Mouse (Mus musculus) heart, postnatal 4 days (tissue): ENCODE data around the gene Slc28a3. TPM values are rescaled to one million over a fixed set of nuclear protein-coding genes. Genes with fewer than 3 reads are reported as not detected.
A peak's percentile ranks its signal among the peaks of the same experiment; 100 is the strongest.

ENCODE experiments used
- DNase-seq: peaks from one replicate; pipeline ENCODE4 v3.0.0; 2021
- total RNA-seq, 2 experiments: library from RNA; stranded (reverse); gene quantifications; 2 replicates each; pipeline ENCODE4 v1.2.3; 2021

Slc28a3 gene
- not detected for total RNA-seq

DNA sequence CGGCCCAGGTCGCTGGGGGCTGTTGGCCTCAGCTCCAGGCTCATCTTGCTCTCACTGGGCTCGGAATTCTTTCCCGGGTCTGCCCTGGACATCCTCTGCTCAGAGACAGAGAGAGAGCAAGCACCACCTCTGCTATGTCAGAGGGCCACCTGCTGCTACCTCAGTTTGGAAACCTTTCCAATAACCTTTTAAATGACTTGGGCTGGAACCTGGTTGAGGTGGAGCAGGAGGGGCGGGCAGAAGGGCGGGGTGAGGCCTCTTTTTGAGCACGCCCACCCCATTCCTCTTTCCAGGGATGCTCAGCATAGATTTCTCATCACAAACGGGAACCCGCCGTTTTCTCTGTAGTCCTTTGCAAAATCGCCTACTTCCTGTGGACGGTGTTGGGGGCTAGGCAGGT is at the start of gene Slc28a3:
TSS of gene Slc28a3 (minus strand) at position 162 of the 400 bp plus-strand sequence.
- no peak for DNase-seq

DNA sequence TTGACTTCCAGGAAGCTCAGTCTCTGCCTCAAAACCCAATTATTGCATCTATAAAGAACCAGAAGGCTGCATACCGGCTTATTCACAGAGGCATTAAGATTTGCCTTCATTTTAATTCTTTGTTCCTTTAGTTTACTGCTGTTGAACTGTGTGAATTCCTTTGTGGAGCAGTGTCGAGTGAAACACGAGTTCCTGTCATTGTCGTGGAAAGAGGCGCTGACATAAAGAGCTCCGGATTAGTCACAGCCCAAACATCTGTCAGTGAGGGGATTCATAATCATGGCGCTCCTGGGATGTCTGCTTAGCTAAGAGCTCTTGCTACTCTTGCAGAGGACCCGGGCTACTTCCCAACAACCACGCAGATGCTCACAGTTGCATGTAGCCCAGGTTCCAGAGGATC is 47.3 kb upstream of the Slc28a3 start:
- DNase-seq = no peak

DNA sequence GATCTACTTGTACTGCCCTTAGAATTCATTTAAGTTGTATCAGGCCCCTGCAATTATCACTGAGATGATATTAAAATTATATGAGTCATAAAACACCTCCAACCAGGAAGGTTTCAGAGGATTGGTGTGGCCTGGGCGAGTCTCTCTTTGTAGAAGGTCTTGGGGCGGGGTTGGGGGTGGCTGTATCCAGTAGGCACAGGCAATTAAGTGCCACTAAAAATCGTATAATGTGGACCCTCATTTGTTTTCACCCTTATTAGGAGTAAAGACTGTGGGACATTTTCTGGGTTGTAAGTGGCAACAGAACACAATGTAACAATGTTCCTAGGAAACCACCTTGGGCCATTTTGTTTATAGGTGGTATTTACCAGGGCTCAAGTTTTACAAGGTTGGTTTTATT is 46.2 kb upstream of the Slc28a3 start:
- no peak for DNase-seq

DNA sequence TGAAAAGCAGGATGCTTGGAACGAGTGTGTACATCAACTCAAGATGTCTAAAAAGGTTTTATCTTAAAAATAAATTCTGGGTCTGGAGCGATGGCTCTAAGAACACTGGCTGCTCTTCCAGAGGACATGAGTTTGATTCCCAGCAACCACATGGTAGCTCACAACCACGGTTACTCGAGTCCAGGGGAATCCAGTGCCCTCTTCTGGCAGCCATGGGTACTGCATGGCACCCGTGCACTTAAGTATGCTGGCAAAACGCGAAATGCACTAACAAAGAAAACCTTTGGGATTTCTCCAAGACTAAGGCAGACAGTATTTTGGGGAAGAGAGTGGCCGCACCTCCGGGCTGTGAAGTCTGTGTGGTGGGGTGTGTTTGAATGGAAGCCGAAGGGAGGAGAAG is 44.9 kb upstream of the Slc28a3 start:
- DNase-seq = peak; percentile 10

DNA sequence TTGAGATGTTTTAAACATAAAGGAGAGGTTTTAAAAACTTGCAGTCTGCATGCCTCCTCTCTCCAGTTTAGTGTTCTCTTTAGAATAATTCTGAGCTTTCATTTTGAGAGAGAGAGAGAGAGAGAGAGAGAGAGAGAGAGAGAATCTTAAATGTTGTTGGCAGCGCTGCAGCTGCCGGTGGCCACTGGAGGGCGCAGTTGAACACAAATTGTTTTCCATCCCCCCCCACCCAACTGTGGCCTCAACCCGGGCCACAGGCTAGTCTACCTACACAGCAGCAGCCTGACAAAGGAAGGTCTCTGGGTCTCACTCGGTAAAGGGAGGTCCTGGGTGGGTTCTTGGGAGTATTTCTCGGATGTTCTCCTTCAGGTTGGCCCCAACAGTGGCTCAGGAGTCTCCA is 29.7 kb upstream of the Slc28a3 start:
- peak; percentile 71 for DNase-seq

DNA sequence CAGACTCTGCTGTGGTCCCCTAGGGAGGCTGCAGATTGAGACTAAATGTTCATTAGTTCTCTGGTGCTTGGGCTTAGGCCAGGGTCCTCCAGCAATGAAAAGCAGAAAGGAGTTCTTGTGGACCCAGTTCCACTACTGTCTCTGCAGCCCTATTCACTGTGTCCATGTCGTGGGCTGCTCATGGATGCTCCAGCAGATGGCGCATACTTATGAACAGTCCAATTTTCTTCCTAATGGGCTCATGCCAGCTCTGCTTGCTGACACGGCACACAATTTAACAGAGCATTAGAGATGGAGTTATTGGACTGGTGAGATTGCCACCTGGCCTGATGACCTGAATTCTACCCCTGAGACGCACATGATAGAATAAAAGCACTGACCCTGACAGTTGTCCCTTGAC is 28.3 kb upstream of the Slc28a3 start:
- peak; percentile 46 for DNase-seq

DNA sequence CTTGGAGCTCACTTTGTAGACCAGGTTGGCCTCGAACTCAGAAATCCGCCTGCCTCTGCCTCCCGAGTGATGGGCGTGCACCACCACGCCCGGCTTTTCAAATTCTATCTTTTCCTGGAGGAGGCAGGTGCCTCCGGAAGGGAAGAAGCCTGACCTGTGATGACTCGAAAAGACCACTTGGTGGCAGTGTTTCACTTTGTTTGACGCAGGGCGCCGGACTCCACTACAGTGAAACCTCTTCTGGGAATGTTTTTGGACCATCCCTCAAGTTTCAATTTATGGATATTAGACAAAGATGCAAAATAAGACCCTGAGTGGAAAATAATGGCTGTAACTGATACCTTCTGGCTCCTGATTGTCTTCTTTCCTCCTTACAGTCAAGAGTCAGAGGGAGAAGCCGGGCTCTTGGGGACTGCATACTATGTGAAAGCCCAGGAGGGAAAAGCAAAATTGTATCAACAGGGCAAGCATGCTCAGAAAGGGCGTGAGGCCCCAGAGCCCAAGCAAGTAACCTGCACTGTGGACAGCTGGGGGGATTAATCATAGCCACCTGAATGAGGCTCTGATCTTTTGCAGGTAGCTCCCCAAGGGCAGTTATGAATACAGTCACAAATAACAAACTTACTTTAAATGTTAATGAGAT is 26.8 kb upstream of the Slc28a3 start:
- peak; percentile 65 for DNase-seq

DNA sequence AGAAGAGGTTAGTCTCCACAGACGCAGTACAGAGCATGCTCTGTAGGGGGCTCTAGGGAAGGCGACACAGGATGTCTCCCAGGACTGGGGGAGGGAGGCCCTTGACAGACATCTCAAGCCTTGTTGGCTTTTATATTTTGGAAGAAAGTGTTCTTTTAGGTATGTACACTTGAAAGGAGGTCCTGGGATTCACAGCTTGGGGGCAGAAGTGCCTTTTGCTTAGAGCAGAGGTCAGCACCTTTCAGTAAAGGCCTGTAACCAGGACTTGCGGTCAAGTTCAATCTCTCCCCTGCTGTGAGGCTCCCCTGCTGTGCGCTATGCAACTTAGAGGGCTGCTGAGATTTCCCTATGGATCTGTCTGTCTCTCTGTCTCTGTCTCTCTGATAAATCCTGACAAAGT is 23.2 kb upstream of the Slc28a3 start:
- no peak for DNase-seq

DNA sequence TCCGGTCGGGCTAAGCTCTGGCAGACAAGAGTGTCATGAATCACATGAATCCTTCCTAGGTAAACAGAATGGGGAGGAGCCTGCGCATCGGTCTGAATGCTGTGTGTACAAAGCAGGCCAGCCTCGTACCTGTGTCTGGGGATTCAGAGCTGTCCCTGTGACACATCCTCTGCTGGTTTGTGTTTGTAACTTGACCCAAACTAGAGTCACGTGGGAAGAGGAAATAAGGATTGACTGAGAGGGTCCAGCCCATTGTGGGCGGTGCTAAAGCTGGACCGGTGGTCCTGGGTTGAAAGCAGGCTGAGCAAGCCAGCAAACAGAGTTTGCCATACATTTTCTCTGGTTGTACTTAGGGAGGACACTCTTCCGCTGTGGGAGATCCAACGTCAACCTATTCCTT is 20.1 kb upstream of the Slc28a3 start:
- no peak for DNase-seq

DNA sequence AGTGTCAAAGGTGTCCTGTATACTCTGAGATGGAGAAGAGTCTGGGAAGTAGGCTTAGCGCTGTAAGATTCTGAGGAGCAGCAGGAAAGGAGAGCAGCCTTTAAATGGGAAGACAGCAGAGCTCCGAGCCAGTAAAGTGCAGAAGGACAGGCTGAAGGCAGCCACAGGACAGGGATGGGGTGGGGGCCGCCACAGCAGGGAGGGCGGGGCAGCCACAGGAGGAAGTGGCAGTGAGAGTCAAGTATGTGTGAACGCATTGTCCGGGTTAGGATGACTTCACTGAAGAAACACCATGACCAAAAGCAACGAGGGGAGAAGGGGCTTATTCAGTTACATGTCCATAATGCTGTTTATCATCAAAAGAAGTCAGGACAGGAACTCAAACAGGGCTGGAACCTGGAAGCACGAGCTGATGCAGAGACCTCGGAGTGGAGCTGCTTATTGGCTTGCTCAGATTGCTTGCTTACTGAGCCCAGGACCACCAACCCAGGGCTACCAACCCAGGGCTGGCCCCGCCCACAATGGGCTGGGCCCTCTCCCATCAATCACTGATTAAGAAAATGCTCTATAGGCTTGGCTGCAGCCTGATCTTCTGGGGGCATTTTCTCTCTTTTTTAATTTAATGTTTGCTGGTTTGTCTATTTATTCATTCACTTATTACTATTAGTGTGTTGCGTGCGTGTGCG is 18.8 kb upstream of the Slc28a3 start:
- no peak for DNase-seq

DNA sequence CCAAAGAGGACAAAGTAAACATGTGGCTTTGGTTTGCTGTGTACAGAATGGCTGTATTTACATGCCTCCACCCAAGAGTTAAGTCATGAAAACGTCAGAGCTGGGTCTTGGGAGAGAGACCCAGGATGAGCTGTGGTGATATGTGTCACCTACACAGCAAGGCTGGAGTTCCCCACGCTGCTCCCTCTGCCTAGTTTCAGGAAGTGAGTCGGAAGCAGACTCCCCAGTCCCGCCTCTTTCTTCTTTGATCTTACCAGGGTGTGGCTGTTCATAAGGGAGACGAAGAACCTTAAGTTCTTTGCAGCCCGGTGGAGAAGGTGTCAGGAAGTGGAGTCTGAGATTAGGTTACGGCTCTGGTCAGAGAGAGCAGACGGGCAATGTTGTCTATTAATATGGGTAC is 12.0 kb upstream of the Slc28a3 start:
- no peak for DNase-seq

DNA sequence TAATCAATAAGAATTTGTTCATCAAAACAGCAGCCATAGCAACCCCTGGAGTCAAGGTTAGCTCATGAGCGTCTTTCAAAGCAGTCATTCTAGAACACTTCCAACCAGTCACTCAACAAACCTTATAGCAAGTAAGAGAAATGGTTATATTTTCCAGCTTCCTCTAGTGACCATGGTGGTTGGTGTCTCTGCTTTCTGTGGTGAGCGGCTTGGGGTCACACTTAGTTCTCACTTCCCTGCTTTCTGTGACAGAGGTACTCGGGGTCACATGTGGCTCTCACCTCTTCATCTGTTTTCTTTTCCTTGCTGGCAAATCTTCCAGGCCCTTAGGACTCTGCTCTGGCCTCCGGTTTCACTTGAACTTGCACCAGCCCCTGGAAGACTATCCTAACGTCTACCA is 8.6 kb upstream of the Slc28a3 start:
- DNase-seq = no peak

DNA sequence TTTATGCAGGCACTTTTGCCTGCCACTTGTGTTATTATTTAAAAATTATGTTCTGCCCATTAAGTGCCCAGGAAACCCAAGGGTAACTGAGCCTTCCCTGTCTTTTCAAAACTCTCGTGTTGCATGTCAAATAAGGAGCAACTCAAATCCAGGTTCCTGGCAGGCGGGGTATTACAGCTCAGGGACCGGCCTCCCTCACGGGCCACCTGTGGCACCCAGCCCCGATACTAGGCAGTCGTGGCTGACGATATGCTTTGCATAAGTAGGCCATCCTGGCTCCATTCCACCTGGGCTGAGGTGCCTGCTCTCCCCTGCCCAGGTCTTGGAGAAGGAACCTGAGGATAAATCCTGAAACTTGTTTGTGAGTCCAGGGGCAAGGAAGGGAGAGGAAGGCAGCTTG is 618 bp downstream of the Slc28a3 start:
- no peak for DNase-seq

DNA sequence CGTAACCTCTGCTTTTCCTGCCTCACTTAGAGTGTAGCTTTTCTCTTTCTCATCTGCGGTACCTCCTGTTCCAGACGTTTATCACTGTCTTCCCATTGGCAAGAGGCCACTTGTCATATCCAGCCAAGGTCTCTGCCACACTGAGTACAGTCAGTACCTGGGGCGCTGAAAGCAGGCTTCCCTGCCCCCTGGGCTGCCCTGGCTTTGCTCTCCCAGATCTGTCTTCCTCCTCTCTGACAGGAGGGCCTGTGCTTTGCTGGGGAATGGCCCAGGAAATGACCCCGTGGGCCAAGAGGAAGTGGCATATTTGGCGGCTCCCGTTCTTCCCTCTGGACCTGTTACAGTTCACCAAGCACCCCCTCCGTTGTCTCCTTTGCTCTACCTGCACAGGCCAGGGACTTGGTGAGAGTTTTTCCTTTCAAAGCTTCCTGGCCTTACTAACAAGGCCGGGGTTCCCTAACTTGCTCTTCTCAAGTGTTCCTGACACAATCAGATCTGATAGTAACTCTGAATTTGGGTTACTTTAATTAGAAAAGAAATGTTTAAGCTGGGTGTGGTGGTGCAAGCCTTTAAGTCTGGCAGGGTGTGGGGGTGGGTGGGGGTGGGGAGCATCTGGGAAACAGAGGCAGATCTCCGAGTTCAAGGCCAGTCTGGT is 9.3 kb downstream of the Slc28a3 start:
- DNase-seq = peak; percentile 35

DNA sequence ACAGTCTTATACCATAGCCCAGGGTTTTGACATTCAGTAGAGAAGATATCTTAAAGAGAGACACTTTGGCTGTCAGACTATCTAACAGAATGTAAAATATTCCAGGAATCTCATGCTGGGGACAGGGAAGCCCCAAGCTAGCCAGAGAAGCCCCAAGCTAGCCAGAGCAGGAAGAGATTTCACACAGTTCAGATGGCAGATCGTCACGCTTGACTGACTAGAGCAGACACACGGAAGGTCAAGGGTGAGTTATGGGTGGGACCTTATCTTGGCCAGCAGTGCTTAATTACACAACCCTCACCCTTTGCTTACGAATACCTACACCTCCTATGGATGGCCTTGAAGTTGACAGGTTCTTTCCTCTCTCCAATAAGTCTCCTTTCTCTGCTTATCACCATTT is 12.1 kb downstream of the Slc28a3 start:
- DNase-seq = no peak

DNA sequence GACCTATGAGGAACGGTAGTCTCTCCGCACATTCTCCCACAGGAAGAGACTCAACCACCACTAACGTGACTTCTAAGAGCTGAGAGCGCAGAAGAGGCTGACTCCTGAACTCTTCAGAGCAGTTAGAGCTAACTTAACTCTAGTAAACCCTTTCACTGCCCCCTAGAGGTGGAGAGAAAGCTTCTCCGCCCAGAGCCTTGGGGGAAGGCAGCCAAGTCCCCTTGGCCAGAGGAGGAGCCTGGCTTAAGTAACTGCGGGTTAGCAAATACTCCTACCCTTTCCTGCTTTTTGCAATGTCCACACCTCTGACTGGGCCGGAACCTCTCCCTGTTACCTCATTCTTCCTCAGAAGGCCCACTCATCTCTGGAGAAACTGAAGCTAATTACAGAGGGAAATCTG is 17.5 kb downstream of the Slc28a3 start:
- DNase-seq = peak; percentile 81

DNA sequence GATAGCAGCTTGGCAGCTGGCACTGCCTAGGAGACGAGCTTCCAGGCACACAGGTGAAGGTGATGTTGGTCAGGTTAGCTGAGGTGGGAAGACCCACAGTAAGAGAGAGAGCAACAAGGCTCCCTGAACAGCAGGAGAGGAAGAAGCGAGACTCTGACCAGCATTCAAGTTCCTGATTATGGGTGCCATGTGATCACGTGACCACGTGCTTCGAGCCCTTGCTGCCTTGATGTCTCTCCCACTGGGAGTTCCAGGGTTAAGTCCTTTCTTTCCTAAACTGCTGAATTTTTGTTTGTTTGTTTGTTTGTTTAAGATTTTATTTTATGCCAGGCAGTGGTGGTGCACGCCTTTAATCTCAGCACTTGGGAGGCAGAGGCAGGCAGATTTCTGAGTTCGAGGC is 18.8 kb downstream of the Slc28a3 start:
- no peak for DNase-seq

DNA sequence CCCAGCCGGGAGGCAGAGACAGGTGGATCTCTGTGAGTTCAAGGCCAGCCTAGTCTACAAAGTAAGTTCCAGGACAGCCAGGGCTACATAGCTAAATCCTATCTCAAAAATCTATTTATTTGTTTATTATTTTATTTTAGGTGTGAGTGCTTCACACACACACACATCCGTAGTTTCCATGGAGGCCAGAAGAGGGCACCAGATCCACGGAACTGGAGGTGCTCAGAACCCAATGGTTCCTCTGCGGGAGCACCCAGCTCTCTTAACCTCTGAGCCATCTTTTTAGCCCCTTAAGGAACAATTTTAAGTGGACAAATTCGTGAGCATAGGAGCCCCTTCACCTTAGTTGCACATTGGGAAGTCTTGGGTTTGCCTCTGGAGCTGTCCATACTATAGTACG is 20.0 kb downstream of the Slc28a3 start:
- DNase-seq = peak; percentile 63

DNA sequence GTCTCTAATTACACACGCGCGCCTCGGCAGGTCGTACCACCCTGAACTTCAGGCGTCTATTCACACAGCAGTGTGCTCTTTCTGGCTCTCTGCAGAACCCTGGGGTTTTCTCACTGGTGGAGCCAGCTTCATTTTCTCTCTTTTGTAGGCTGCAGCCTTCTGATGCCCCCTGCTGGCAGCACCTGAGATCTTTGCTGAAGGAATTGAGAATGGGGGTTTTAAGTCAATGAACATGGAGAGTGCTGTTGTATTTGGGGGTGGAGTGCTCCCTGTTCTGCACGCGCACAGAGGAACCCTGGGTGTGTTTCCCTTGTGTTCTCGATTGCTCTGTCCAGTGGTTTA is 21.2 kb downstream of the Slc28a3 start:
- peak; percentile 86 for DNase-seq

DNA sequence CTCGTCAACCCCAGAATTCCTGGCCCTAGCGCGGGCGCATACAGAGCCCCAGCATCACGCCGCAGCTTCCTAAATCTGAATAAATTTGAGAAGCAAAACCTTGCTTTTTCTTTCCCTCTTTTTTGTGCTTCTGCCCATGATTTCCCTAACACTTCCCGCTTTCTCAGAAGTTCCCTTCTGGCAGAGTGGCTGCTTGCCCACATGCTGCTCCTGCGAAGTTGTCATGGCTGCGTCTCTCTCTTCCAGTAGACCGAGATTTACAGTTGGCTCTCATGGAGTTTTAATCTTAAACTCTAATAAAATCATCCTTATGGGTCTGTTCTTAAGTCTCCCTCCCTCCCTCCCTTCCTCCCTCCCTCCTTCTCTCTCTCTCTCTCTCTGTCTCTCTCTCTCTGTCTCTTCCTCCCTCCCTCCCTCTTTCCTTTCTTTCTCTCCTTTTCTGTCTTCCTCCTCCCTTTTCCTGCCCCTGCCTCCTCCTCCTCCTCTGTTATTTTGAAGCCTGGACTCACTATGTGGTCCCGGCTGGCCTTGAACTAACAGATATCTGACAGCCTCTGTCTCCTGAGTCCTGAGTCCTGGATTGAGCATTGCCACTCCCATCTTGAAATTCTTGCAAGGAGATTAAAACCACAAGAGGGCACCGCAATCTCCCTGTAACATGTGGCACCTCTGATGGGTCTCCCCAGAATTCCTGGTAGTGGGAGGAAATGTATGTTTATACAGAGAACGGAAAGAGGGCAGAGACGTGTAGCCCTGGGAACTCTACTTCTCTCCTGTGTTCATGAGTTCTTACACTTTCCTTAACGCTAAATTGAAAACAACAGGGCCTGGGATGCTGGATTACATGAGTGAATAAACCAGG is 21.8 kb downstream of the Slc28a3 start:
- no peak for DNase-seq

DNA sequence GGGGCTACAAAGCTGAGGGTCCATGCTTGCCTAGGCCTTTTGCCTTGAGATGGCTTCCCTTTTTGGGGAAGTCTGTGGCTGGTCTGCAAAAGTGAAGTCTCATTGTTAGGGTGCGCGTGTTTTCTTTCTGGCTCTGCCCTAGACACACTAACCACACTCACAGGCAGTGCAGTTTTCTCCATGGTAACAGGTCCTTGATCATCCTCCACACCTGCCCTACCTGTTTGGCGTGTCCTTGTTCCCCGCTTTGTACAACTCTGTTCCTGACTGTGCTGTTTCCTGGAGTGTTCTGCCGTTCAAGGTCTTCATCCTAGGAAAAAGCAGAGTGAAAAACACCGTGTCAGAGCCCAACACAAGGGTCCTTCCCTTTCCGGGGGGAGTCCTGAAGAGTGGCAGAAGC is 22.7 kb downstream of the Slc28a3 start:
- DNase-seq = no peak

DNA sequence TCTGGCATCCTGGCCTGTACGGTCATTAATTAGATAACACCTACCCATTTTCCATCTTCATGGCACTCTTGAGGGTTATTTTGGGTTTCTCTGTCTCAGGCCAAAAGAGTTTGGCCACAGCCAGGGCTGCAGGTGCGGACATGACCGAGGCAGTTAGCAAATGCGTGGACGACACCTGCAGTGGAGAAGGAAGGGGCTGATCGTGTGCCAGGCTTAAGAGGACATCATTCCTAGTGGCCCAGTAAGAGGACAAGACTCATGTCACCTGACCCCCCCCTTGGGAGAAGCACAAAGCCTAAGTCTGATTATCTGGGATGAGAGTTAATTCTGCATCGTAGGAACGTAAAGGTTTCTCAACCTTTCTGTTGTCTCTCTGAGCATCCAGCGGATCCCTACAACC is 44.5 kb downstream of the Slc28a3 start:
- no peak for DNase-seq

DNA sequence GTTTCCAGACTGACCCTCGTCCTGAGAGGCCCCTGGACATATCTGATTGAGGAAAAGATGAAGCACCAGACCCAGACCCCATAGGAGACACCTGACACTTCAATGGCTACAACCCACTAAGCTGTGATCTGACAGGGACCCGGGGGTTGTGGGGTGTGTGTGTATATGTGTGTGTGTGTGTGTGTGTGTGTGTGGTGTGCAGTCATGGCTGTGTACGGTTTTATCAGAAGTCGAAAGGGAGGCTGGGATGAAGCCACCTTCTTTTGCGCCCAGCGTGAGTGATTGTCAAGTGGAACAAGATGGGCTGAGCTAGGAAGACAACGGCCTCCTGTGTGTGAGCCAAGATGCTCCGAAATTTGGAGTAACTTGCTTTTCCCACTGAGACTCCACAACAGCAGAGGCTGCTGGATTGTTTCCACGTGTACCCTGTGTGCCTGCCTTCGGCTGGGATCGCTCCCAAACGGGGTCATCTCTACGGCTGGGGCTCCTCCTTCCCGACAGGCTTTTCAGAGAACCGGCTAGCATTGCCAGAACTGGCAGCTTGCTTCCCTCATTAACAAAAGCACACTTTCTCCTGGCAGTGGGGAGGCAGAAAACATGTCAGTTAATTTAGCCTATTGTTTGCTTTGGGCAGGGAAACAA is 50.1 kb downstream of the Slc28a3 start:
- no peak for DNase-seq
